Mouse (Mus musculus) olfactory bulb, adult 2 months (tissue): ENCODE measurements around the gene Kif15. TPM values are rescaled to one million over a fixed set of nuclear protein-coding genes. Genes with fewer than 3 reads are reported as not detected.

Experiments used
- H3K27ac ChIP-seq: fragments of 200-500 bp; 2 replicates; pipeline ENCODE4 v1.5.1; 2012; ENCODE audit warnings: low read depth, low read length; ENCODE audit not compliant: insufficient read depth
- H3K4me1 ChIP-seq: fragments of 200-500 bp; 2 replicates; pipeline ENCODE4 v1.6.1; 2012; ENCODE audit warnings: low read length; ENCODE audit not compliant: control insufficient read depth, insufficient read depth
- H3K4me3 ChIP-seq: fragments of 200-500 bp; 2 replicates; pipeline ENCODE4 v1.5.1; 2012; ENCODE audit warnings: mild to moderate bottlenecking, low read depth, low read length, moderate library complexity; ENCODE audit not compliant: insufficient read depth
- CTCF ChIP-seq: fragments of 200-500 bp; IDR thresholded peaks from 2 replicates; pipeline ENCODE4 v1.5.1; 2012; ENCODE audit warnings: low read depth, mild to moderate bottlenecking, low read length, moderate library complexity; ENCODE audit not compliant: insufficient read depth
- POLR2A ChIP-seq: fragments of 200-500 bp; IDR thresholded peaks from 2 replicates; pipeline ENCODE4 v1.6.1; 2012; ENCODE audit warnings: mild to moderate bottlenecking, low read depth, low read length, moderate library complexity; ENCODE audit not compliant: insufficient read depth
- WGBS: fragments of 180-500 bp; shearing (Covaris S2); methylation state at CpG from one replicate; pipeline ENCODE4 v1.1.7; 2018; 5-methylcytosine and 5-hydroxymethylcytosine counted together
- polyA plus RNA-seq: library from polyadenylated mRNA; stranded (reverse); fragments of >200 nt; gene quantifications from 2 replicates; pipeline ENCODE4 v1.2.4, GENCODE M21; 2012; ENCODE audit warnings: low replicate concordance; ENCODE audit not compliant: missing spikeins, insufficient read depth, insufficient read length

Gene Kif15
- polyA plus RNA-seq, 1 experiment: not detected

- Histone ChIP-seq H3K27ac (no peak overlapping the region), H3K4me1 (no peaks in the 10 kb centered on the region), H3K4me3 (no peak overlapping the region)
- TF ChIP-seq CTCF (0 out of 2 replicates have a peak, but pooled peaks have one; percentile 18), POLR2A (no peak)
- 71% methylated on average over 6 of the region's 6 CpGs for WGBS
Measured at GRCm38 (mm10) chr9:123006071-123006470, 55.2 kb downstream of the Kif15 start.

- under 1% methylated on average over 63 of the region's 69 CpGs for WGBS
- peak; percentile 66; the same call in 1 of the 2 replicates for TF ChIP-seq POLR2A
- no peak for TF ChIP-seq CTCF
- H3K4me3 ChIP-seq: peak within 1 kb of the TSS; percentile 59
- peak within 1 kb of the TSS; percentile 65 for H3K27ac ChIP-seq
- H3K4me1 ChIP-seq: no peaks in the 10 kb centered on the region
Measured at GRCm38 (mm10) chr9:123020995-123021631, 70.3 kb downstream of the Kif15 start, which contains the start of gene Tmem42. Gene Tmem42 (plus strand): TSS chr9:123021326.

- no peaks in the 10 kb centered on the region for H3K4me1 ChIP-seq
- peak overlapping the region; percentile 55 for H3K4me3 ChIP-seq
- TF ChIP-seq POLR2A (no peak), CTCF (no peak)
- 35% methylated on average over 18 of the region's 24 CpGs for WGBS
- no peak overlapping the region for H3K27ac ChIP-seq
Measured at GRCm38 (mm10) chr9:123021636-123022379, 71.0 kb downstream of the Kif15 start.

GRCm38 (mm10) chr9:123024201-123024600 lies 73.4 kb downstream of the Kif15 start:
- Histone ChIP-seq H3K27ac (no peak overlapping the region), H3K4me3 (no peak overlapping the region), H3K4me1 (no peaks in the 10 kb centered on the region)
- TF ChIP-seq CTCF (no peak), POLR2A (no peak)
- WGBS: 75% methylated on average over 2 of the region's 2 CpGs

GRCm38 (mm10) chr9:123031496-123032246 lies 80.8 kb downstream of the Kif15 start:
- Histone ChIP-seq H3K27ac (no peak overlapping the region), H3K4me1 (no peaks in the 10 kb centered on the region), H3K4me3 (no peak overlapping the region)
- 85% methylated on average over 13 of the region's 13 CpGs for WGBS
- TF ChIP-seq POLR2A (no peak), CTCF (no peak)

- TF ChIP-seq POLR2A (no peak), CTCF (no peak)
- Histone ChIP-seq H3K4me3 (no peak within 1 kb of the TSS), H3K27ac (no peak within 1 kb of the TSS), H3K4me1 (no peaks in the 10 kb centered on the region)
- WGBS: 89% methylated on average over 4 of the region's 4 CpGs
Measured at GRCm38 (mm10) chr9:123034426-123034825, 83.6 kb downstream of the Kif15 start, which contains the start of gene Tgm4. Gene Tgm4 (plus strand): TSS chr9:123034726.

GRCm38 (mm10) chr9:123047665-123048064 lies 96.8 kb downstream of the Kif15 start:
- Histone ChIP-seq H3K27ac (no peak overlapping the region), H3K4me3 (no peak overlapping the region), H3K4me1 (no peaks in the 10 kb centered on the region)
- TF ChIP-seq POLR2A: no peak
- TF ChIP-seq CTCF: no peak
- 94% methylated on average over 1 of the region's 1 CpGs for WGBS

- Histone ChIP-seq H3K27ac (no peak overlapping the region), H3K4me1 (no peaks in the 10 kb centered on the region), H3K4me3 (no peak overlapping the region)
- no peak for TF ChIP-seq POLR2A
- no peak for TF ChIP-seq CTCF
Measured at GRCm38 (mm10) chr9:123058724-123059292, 108.0 kb downstream of the Kif15 start.
